Mouse (Mus musculus) forebrain, embryonic 12.5 days (tissue): ENCODE measurements around the gene Bub1b. TPM values are rescaled to one million over a fixed set of nuclear protein-coding genes. Genes with fewer than 3 reads are reported as not detected.

Experiments
- ATAC-seq: fragments of 200-750 bp; cut with Nextera tagmentation; 2 replicates; pipeline ENCODE4 v1.8.0; 2017; ENCODE audit warnings: moderate TSS enrichment; ENCODE audit not compliant: low FRiP score
- H3K27ac ChIP-seq: fragments of 300-500 bp; sonication (generic); 2 replicates; pipeline ENCODE4 v1.5.1; 2016; ENCODE audit warnings: mild to moderate bottlenecking
- H3K27me3 ChIP-seq: fragments of 300-500 bp; sonication (generic); 2 replicates; pipeline ENCODE4 v1.6.1; 2016; ENCODE audit warnings: mild to moderate bottlenecking
- H3K36me3 ChIP-seq: fragments of 300-500 bp; sonication (generic); replicated peaks from 2 replicates; pipeline ENCODE4 v1.6.1; 2016; ENCODE audit warnings: mild to moderate bottlenecking
- H3K4me1 ChIP-seq: fragments of 300-500 bp; sonication (generic); 2 replicates; pipeline ENCODE4 v1.6.1; 2016
- H3K4me2 ChIP-seq: fragments of 300-500 bp; sonication (generic); 2 replicates; pipeline ENCODE4 v1.6.1; 2016; ENCODE audit warnings: mild to moderate bottlenecking, moderate library complexity
- H3K4me3 ChIP-seq: fragments of 300-500 bp; sonication (generic); replicated peaks from 2 replicates; pipeline ENCODE4 v1.5.1; 2016; ENCODE audit warnings: mild to moderate bottlenecking
- H3K9ac ChIP-seq: fragments of 300-500 bp; sonication (generic); 2 replicates; pipeline ENCODE4 v1.6.1; 2016; ENCODE audit warnings: mild to moderate bottlenecking
- H3K9me3 ChIP-seq: fragments of 300-500 bp; sonication (generic); 2 replicates; pipeline ENCODE4 v1.6.1; 2016
- WGBS: fragments of 180-500 bp; shearing (Covaris S2); methylation state at CpG from one replicate; pipeline ENCODE4 v1.1.7; 2016; 5-methylcytosine and 5-hydroxymethylcytosine counted together
- polyA plus RNA-seq: library from polyadenylated mRNA; unstranded; fragments of >200 nt; fragmentation: Nextera tagmentation; extraction: Ambion mirVana; gene quantifications from 2 replicates; pipeline ENCODE4 v1.2.1, GENCODE M21; 2016

The Bub1b gene
- polyA plus RNA-seq, 1 experiment from 2014 or later, result 112 TPM

DNA sequence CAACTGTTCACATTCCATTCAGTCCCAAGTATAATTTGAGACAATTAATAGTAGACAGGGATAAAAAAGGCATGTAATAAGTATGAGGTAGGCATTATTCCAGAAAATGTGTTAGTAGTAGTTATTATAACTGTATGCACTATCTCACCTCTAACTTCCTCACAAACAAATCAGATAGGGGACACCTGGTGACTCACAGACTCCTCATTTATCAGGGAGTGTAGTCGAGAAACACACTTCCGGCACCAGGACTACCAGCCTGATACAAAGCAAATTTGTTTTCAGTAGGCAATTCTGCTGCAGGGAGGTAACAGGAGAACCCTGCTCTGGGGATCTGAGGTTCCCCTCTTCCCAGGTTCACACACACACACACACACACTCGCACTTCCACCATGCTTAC, 24.9 kb upstream of the Bub1b start:
- H3K36me3 ChIP-seq, result no peaks in the 10 kb centered on the region
- WGBS, result 88% methylated on average over 3 of the region's 3 CpGs
- no peak overlapping the region for H3K9ac ChIP-seq
- H3K27me3 ChIP-seq, result no peaks in the 10 kb centered on the region
- H3K4me3 ChIP-seq, result no peak overlapping the region
- H3K4me2 ChIP-seq, result no peak overlapping the region
- ATAC-seq, result no peak
- H3K27ac ChIP-seq, result no peak overlapping the region
- H3K9me3 ChIP-seq, result no peaks in the 10 kb centered on the region
- no peaks in the 10 kb centered on the region for H3K4me1 ChIP-seq

DNA sequence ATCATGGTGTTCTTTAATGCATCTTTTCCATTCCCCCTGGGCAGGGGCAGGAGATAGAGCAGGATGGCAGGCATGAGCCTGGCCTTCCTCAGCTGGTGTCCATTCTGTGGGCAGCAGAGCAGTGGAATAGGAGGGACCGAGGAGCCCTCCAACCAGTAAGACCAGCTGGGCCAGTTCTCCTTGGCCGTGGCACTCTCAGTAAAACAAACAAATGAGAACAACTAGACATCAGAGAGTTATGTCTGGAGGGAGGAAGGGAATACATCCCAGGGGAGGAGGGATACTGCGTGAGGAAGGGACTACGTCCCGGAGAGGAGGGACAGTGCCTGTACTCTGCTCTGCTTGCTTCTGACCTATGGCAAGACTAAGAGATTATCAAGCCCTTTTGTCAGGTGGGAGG, 12.0 kb upstream of the Bub1b start:
- Histone ChIP-seq H3K4me2 (no peak overlapping the region), H3K27ac (no peak overlapping the region), H3K27me3 (no peaks in the 10 kb centered on the region), H3K9ac (no peak overlapping the region), H3K4me1 (no peaks in the 10 kb centered on the region), H3K9me3 (no peaks in the 10 kb centered on the region), H3K4me3 (no peak overlapping the region), H3K36me3 (no peaks in the 10 kb centered on the region)
- WGBS, result 87% methylated on average over 5 of the region's 5 CpGs
- ATAC-seq, result no peak

DNA sequence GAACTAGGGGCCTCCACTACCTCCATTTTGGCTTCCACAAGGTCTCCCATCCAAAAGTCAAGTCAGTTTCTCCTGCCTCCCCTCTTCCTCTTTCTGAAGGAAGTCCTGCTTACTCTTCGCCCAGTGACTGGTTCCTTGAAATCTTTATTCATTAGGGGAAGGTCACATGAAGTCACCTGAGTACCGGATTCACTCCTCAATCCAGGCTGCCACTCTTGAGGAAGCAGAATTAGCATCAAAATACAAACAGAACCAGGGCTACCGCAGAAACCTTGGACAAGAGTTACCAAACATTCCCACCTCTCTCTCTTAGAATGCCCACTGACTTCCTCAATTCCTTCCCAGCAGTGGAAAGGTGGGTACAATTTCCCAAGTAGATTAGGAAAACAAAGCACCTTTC, 10.3 kb upstream of the Bub1b start:
- WGBS, result 62% methylated on average over 3 of the region's 3 CpGs
- no peaks in the 10 kb centered on the region for H3K4me1 ChIP-seq
- H3K36me3 ChIP-seq, result no peaks in the 10 kb centered on the region
- H3K27me3 ChIP-seq, result no peaks in the 10 kb centered on the region
- no peak overlapping the region for H3K4me3 ChIP-seq
- no peak overlapping the region for H3K9ac ChIP-seq
- no peaks in the 10 kb centered on the region for H3K9me3 ChIP-seq
- H3K4me2 ChIP-seq, result no peak overlapping the region
- ATAC-seq, result no peak
- no peak overlapping the region for H3K27ac ChIP-seq

DNA sequence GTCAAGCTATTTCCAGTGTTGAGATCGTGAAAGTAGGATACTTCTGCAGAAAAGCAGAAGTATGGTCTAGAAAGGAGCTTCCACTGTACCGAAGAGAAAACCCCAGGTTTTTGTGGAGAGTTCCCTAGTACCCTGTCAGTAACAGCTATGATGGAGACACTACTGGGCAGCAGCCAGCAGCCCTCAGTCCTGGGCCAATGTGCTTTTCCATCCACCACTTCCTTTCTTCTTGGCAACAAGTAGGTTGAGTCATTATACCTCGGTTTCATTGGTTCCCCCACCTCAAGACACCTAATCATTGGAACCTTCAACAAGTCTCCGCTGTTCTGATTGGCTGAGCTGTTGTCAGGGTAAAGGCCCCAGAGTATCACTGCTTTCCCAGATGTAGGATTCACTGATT, 6.9 kb upstream of the Bub1b start:
- no peaks in the 10 kb centered on the region for H3K9me3 ChIP-seq
- H3K36me3 ChIP-seq, result no peaks in the 10 kb centered on the region
- no peak for ATAC-seq
- no peaks in the 10 kb centered on the region for H3K4me1 ChIP-seq
- 89% methylated on average over 4 of the region's 4 CpGs for WGBS
- H3K9ac ChIP-seq, result no peak overlapping the region
- H3K4me2 ChIP-seq, result no peak overlapping the region
- no peak overlapping the region for H3K4me3 ChIP-seq
- H3K27me3 ChIP-seq, result no peaks in the 10 kb centered on the region
- no peak overlapping the region for H3K27ac ChIP-seq

DNA sequence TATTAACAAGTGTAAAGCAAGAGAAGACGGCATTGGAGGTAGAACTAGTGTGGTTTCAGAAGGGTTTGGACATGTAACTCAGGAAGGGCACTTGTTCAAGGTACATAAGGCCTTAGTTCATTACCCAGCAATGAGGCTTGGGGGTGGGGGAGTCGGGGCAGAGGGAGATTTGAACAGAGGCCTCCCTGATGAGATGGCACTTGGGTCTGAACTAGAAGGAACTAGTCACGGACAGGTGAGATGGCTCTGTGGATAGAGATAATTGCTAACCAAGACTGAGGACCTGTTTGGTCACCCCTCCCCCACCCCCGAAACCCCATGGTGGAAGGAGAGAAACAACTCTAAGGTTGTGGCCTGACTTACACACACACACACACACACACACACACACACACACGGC, 1.1 kb downstream of the Bub1b start:
- Histone ChIP-seq H3K27me3 (no peaks in the 10 kb centered on the region), H3K36me3 (peaks cover 36% of the 10 kb centered on the region), H3K9ac (peak overlapping the region; percentile 76), H3K27ac (no peak overlapping the region), H3K4me1 (peaks cover 26% of the 10 kb centered on the region), H3K9me3 (no peaks in the 10 kb centered on the region), H3K4me2 (peak overlapping the region; percentile 70), H3K4me3 (peak overlapping the region; percentile 70)
- no peak for ATAC-seq
- WGBS, result 44% methylated on average over 5 of the region's 5 CpGs

DNA sequence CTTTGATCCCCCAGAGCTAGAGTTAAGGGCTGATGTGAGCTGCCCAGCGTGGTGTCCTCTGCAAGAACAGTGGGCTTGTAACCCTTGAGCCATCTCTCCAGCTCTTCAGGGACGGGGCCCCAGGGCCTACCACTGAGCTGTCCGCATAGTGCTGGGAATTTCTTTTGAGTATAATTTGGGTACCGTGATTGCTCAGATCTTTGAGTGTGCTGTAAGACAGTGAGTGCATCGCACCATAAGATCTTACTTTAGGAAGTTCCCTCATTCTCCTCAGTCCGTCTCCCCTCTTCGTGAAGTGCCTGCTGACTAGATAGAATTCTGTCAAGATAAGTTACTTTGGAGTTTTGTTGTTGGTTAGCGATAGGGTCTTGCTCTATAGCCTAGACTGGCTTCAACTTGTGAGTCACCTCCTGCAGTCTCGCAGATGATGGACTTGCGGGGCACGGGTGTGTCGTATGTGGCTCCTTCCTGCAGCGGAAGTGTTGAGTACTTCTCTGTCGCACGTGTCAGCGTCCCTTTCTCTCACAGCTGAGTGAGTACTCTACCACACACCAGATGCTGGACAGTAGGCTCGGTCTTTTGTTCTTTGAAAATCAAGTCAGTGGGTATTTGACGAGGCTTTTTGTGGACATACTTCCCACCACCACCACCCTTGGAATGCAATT, 3.7 kb downstream of the Bub1b start:
- 92% methylated on average over 18 of the region's 18 CpGs for WGBS

DNA sequence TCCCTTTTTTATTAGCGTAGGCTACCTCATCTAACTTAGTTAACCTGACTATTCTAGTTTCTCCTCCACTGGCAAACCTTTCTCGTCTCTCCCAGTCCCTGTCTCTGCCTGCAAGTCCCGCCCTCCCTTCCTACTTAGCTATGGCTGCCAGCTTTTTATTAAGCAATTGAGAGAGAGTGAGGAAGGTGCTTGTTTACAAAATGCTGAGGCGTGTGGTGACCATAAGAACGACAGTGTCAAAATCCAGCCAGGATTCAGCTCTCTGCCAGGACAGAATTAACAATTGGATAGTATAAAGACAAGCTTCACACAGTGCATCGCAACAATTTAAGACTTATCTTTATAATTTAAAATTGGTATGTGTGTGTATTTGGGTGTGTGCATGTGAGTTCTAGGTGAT, 6.1 kb downstream of the Bub1b start:
- H3K4me2 ChIP-seq, result no peak overlapping the region
- H3K27me3 ChIP-seq, result no peaks in the 10 kb centered on the region
- no peak overlapping the region for H3K9ac ChIP-seq
- H3K4me3 ChIP-seq, result no peak overlapping the region
- peaks cover 20% of the 10 kb centered on the region for H3K4me1 ChIP-seq
- ATAC-seq, result no peak
- no peak overlapping the region for H3K27ac ChIP-seq
- WGBS, result 99% methylated on average over 6 of the region's 6 CpGs
- peaks cover 79% of the 10 kb centered on the region for H3K36me3 ChIP-seq
- no peaks in the 10 kb centered on the region for H3K9me3 ChIP-seq

More for the DNA sequence above, 3.7 kb downstream of the Bub1b start:
- no peak overlapping the region for H3K27ac ChIP-seq
- H3K4me2 ChIP-seq, result no peak overlapping the region
- H3K9me3 ChIP-seq, result no peaks in the 10 kb centered on the region
- H3K27me3 ChIP-seq, result no peaks in the 10 kb centered on the region
- H3K4me3 ChIP-seq, result no peak overlapping the region
- no peak overlapping the region for H3K9ac ChIP-seq
- ATAC-seq, result no peak
- H3K36me3 ChIP-seq, result peaks cover 63% of the 10 kb centered on the region
- H3K4me1 ChIP-seq, result peaks cover 26% of the 10 kb centered on the region

DNA sequence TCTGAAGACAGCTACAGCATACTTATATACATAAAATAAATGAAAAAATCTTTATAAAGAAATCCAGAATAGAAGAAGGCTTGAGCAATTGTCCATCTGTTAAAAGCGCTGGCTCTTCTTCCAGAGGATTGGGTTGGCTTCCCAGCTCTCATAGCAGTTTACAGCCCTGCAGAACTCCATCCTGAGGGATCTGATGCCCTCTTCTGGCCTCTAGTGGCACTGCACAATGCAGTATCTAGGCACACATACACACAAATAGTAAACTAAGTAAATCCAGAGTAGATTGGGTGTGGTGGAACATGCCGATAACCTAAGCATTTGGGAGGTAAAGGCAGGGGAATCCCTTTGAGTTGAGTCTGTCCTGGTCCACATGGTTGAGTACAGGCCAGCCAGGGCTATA, 8.0 kb downstream of the Bub1b start:
- no peak for ATAC-seq
- 76% methylated on average over 2 of the region's 2 CpGs for WGBS
- peaks cover 80% of the 10 kb centered on the region for H3K36me3 ChIP-seq

DNA sequence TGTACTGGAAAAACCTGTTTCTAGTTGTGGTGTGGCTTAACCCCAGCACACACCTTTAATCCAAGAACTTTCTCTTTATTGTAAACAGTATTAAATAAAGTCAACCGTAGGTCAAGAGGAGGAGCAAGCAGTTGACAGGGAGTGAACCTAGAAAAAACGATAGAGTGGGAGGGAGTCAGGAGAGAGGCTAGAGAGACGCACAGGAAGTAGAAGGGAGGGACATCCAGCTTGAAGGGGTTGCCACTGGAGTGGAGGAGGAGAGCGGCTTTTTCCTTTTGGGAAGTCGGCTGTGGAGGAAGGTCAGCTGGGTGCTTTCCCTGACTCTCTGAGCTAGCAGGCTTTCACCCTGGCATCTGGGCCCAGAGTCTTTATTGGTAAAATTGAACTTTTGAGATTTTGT, 9.0 kb downstream of the Bub1b start:
- Histone ChIP-seq H3K9ac (no peak overlapping the region), H3K9me3 (no peaks in the 10 kb centered on the region), H3K4me1 (no peaks in the 10 kb centered on the region), H3K36me3 (peaks cover 82% of the 10 kb centered on the region), H3K4me3 (no peak overlapping the region), H3K27me3 (no peaks in the 10 kb centered on the region), H3K4me2 (no peak overlapping the region), H3K27ac (no peak overlapping the region)
- no peak for ATAC-seq
- 88% methylated on average over 5 of the region's 5 CpGs for WGBS

More for the DNA sequence above, 8.0 kb downstream of the Bub1b start:
- Histone ChIP-seq H3K9ac (no peak overlapping the region), H3K4me2 (no peak overlapping the region), H3K4me3 (no peak overlapping the region), H3K9me3 (no peaks in the 10 kb centered on the region), H3K4me1 (peaks cover 2% of the 10 kb centered on the region; the same call in 1 of the 2 replicates), H3K27me3 (no peaks in the 10 kb centered on the region), H3K27ac (no peak overlapping the region)

DNA sequence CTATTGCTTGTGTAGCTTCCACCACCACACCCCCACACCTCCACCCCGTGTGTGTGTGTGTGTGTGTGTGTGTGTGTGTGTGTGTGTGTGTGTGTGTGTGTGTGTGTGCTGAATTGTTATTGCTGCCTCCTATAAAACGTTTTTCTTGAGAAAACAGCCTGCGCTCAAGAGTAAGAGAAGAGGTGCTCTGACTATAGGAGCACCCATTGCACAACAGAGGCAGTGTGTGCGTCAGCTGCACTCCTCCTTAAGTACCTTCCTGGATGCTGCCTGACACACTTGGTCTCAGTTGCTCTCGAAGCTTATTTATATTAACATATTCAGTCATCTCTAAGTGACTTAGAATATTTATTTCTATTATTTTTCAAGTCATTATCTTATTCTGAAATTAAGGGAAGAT, 20.0 kb downstream of the Bub1b start:
- no peak for ATAC-seq
- Histone ChIP-seq H3K27ac (no peak overlapping the region), H3K9ac (no peak overlapping the region), H3K36me3 (peaks cover 89% of the 10 kb centered on the region), H3K27me3 (no peaks in the 10 kb centered on the region), H3K4me2 (no peak overlapping the region), H3K9me3 (no peaks in the 10 kb centered on the region), H3K4me3 (no peak overlapping the region), H3K4me1 (no peaks in the 10 kb centered on the region)
- 95% methylated on average over 5 of the region's 5 CpGs for WGBS

DNA sequence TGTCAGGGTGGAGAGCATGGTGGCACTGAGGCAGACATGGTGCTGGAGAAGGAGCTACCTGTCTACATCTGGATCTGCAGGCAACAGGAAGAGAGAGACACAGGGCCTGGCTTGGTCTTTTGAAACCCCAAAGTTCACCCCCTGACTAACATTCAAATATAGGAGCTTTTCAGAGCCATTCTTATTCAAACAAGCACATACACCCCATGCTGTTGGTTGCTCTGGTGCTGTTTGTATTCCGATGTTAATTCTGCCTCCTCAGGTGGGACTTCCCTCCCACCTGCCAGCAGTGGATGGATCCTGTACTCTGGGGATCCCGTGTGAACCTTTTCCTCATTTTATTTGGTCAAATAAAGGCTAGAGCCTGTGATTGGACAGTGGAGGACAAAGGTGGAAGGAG, 22.1 kb downstream of the Bub1b start:
- Histone ChIP-seq H3K4me3 (no peak overlapping the region), H3K9ac (no peak overlapping the region), H3K4me1 (no peaks in the 10 kb centered on the region), H3K27me3 (no peaks in the 10 kb centered on the region), H3K36me3 (peaks cover 85% of the 10 kb centered on the region), H3K4me2 (no peak overlapping the region), H3K9me3 (no peaks in the 10 kb centered on the region), H3K27ac (no peak overlapping the region)
- no peak for ATAC-seq
- 83% methylated on average over 2 of the region's 2 CpGs for WGBS

DNA sequence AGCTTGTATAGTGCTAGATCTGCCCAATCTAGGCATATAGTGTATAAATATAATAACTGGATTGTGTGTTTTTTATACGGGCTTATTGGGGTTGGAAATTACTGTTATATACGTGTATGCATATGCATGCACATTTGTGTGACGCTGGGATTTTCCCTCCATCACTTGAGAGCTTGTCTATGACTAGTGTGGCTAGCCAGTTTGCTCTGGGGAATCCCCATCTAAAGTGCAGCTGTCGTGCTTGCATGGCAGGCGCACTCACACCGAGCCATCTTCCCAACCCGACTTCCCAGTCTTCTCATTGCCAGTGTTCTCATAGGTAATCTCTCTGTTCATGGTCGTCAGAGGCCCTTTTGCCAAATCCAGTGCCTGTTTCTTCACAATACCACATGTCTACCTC, 22.6 kb downstream of the Bub1b start:
- no peak overlapping the region for H3K27ac ChIP-seq
- H3K36me3 ChIP-seq, result peaks cover 81% of the 10 kb centered on the region
- no peaks in the 10 kb centered on the region for H3K4me1 ChIP-seq
- no peak overlapping the region for H3K9ac ChIP-seq
- 89% methylated on average over 8 of the region's 8 CpGs for WGBS
- H3K4me3 ChIP-seq, result no peak overlapping the region
- no peak overlapping the region for H3K4me2 ChIP-seq
- ATAC-seq, result no peak
- no peaks in the 10 kb centered on the region for H3K9me3 ChIP-seq
- H3K27me3 ChIP-seq, result no peaks in the 10 kb centered on the region

DNA sequence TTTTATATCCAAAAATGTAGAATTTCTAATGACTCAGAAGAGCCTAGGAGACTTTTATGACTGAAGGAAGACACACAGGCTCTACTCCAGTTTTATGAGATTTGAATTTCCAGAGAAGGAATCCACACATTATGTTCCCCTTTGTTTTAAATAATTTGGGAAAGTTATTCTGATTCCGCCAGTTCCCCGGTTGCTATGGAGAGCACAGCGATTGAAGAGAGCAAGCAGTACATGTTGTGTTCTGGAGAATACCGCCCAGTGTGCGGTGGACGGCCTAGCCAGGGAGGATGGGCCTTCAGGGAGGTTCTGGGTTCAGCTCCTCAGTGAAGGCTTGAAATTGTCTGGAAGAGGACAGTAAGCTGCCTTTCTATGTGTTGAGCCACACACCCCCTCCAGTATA, 31.3 kb downstream of the Bub1b start:
- Histone ChIP-seq H3K4me3 (no peak overlapping the region), H3K9ac (no peak overlapping the region), H3K36me3 (peaks cover 88% of the 10 kb centered on the region), H3K4me1 (no peaks in the 10 kb centered on the region), H3K27ac (no peak overlapping the region), H3K27me3 (no peaks in the 10 kb centered on the region), H3K4me2 (no peak overlapping the region), H3K9me3 (no peaks in the 10 kb centered on the region)
- no peak for ATAC-seq
- WGBS, result 93% methylated on average over 6 of the region's 6 CpGs
